Mouse (Mus musculus): ENCODE data around the gene AI661453.

The AI661453 gene

DNA sequence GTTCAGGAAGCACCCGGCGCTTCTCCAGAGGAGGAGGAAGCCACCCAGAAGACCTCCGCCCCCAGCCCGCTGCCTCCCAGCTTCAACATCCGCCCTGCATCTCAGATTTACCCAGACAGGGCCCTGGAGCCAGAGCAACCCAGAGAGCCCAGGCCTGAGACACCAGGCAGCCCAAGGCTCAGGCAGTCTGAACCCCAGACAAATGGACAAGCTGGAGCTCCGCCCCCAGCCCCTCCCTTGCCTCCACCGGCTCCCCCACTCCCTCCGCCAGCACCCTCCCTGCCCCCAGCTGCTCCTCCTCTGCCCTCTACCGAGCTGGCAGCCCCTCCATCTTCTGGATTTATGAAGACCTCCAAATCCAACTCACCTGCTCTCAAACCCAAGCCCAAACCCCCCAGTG, 29.9 kb downstream of the AI661453 start:
- DNase-seq (ENCODE audit: low spot score in 2 of 2): no peak

DNA sequence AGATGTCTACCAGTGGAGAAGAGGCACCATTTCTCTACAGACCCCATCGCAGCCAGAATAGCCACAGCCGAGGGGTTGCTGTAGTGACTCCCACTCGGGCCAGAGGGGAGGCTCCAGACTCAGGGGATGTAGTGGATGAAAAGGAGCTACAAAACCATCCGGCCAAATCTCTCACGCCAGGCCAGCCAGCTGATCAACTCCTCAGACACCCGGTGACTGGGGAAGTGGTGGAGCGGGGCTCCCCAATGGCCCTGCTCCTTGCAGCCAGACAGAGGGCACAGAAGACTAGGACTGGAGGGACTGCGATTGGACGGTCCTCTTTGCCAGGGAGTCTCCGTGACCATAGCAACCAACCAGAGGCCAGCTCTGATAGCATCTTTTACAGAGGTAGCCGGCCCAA, 31.2 kb downstream of the AI661453 start:
- no peak for DNase-seq (ENCODE audit: low spot score in 2 of 2)

GRCm38 (mm10) chr17:47468063-47468462, 31.6 kb downstream of the AI661453 start:
- no peak for DNase-seq (ENCODE audit: low spot score in 2 of 2)

DNA sequence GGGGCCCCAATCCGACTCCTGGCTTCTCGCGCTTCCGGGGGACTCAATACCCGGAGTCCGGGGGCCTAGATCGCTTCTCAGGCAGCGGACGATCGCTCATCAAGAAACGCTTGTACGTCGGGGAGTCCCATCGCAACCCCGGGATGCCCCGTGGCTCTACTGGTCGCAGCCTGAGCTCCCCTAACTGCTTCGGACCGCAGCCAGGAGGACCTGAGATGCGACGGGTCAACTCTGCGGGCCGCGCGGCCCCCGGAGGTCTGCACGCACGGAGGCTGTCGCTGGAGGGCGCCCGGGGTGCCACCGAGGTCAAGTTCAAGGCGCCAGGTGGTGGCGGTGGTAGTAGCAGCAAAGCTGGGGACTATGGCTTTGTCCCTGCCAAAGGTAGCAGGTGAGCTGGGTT, 32.1 kb downstream of the AI661453 start:
- peak in 1 of 2 experiments; percentile 53 for DNase-seq (ENCODE audit: low spot score in 2 of 2)

- DNase-seq (ENCODE audit: low spot score in 2 of 2): no peak
These were observed 33.2 kb downstream of the AI661453 start for GRCm38 (mm10) chr17:47469642-47470041.

GRCm38 (mm10) chr17:47470121-47470520, 33.7 kb downstream of the AI661453 start:
- DNase-seq (ENCODE audit: low spot score in 2 of 2): no peak

DNA sequence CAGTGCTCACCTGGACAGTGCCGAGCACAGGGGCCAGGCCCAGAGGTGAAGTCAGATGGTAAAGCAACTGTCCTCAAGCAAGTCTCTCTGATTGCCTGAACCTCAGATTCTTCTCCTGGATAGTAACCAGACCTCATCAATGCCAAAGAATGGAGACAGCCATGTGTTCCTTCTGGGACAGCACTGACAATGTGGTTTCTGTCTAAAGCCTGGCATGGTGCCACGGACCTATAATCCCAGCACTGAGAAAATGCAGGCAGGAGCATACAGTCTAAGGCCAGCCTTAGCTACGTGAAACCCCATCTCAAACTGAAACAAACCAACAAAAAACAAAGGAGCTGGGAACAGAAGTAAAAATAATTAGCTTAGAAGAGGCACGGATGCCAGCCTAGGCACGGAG, 34.3 kb downstream of the AI661453 start:
- DNase-seq (ENCODE audit: low spot score in 2 of 2): no peak

- DNase-seq (ENCODE audit: low spot score in 2 of 2): no peak
These were observed 36.3 kb downstream of the AI661453 start for GRCm38 (mm10) chr17:47472435-47473350.

- DNase-seq (ENCODE audit: low spot score in 2 of 2): peak; percentile 29 to 81
These were observed 37.1 kb downstream of the AI661453 start for GRCm38 (mm10) chr17:47473434-47473974.

- no peak for DNase-seq (ENCODE audit: low spot score in 2 of 2)
These were observed 37.8 kb downstream of the AI661453 start for GRCm38 (mm10) chr17:47474250-47474649.

GRCm38 (mm10) chr17:47475181-47475580, 38.8 kb downstream of the AI661453 start:
- DNase-seq (ENCODE audit: low spot score in 2 of 2): no peak

- DNase-seq (ENCODE audit: low spot score in 2 of 2): peak in 1 of 2 experiments; percentile 47
These were observed 39.3 kb downstream of the AI661453 start for GRCm38 (mm10) chr17:47475714-47476113.

GRCm38 (mm10) chr17:47479887-47480286, 43.5 kb downstream of the AI661453 start:
- DNase-seq (ENCODE audit: low spot score in 2 of 2): no peak

- DNase-seq (ENCODE audit: low spot score in 2 of 2): peak; percentile 52 to 76
These were observed 46.0 kb downstream of the AI661453 start for GRCm38 (mm10) chr17:47482401-47482800.

- DNase-seq (ENCODE audit: low spot score in 2 of 2): no peak
These were observed 48.0 kb downstream of the AI661453 start for GRCm38 (mm10) chr17:47484241-47484921.

DNA sequence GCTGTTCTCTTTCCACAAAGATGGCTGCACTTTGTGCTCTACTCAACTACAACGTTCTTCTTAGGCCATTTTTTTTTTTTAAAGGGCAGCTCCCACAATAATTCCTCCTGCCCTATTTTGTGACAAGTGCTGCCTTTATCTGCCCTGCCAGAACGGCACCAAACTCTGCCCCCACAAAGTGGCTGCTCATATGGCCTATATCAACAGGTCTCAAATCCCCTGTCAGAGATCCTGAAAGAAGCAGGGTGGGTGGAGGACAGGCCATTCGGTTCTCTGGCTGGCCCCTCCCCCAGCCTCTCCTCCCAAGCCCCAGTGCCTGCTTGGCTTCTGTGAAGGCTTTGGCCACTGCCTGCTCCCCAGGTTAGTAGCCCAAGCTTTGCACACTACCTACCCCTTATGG, 48.6 kb downstream of the AI661453 start:
- no peak for DNase-seq (ENCODE audit: low spot score in 2 of 2)

DNA sequence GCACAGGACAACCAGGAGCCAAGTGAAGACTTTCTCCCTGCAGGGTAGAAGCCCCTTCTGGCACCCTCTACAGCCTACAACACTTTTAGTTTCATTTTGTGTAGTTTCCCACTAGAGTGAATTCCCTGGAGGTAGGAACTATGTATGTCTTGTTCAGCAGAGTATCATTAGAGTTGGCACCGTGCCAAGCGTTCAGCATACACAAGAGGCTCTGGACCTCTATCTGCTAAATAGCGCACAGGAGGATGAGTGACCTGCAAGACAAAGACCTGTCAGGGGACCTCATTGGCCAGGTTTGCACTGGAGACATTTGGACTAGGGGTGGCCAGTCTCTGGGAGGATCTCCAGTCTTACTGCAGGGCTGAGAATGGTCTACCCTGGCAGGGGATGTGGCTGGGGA, 49.4 kb downstream of the AI661453 start:
- no peak for DNase-seq (ENCODE audit: low spot score in 2 of 2)

DNA sequence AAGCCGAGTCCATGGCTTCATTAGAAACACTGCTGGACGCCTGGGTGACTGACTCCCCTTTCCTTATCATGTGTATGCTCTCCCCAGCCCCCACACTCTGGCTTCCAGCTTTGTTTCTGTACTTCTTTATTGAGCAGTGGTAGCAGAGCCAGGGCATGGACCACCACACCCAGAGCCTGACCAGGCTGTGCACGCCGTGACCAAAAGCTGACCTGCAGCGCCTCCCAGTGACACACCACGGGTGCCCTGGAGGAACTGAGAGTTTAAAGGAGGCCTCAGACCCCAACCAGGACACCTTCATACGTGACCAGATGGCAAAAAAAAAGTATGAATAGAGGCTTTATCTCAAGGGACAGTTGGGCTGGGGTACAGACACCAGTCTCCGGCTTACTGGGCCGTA, 54.4 kb downstream of the AI661453 start:
- DNase-seq (ENCODE audit: low spot score in 2 of 2): no peak

GRCm38 (mm10) chr17:47492731-47493130, 56.3 kb downstream of the AI661453 start:
- DNase-seq (ENCODE audit: low spot score in 2 of 2): no peak

- DNase-seq (ENCODE audit: low spot score in 2 of 2): no peak
These were observed 57.2 kb downstream of the AI661453 start for GRCm38 (mm10) chr17:47493653-47494052.

- no peak for DNase-seq (ENCODE audit: low spot score in 2 of 2)
These were observed 57.7 kb downstream of the AI661453 start for GRCm38 (mm10) chr17:47494132-47494531.

DNA sequence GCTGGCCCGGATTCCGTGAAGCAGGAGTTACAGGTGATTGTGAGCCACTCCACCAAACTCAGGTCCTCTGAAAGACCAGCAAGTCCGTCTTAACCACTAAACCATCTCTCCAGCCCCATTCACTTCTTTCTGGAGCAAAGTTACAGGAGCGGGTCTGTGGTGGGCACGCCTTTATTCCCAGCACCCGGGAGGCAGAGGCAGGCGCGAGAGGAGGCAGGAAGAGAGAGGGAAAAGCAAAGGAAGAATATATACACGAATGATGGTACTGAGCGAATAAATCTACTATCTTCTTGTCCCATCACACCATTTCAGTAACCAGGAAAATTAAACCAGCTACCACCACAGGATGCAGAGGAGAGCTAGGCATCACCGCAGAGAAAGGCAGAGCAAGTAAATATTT, 65.1 kb downstream of the AI661453 start:
- no peak for DNase-seq (ENCODE audit: low spot score in 2 of 2)
